Mouse (Mus musculus): Measurements from ENCODE around the gene Tsc22d4. TPM values are rescaled to one million over a fixed set of nuclear protein-coding genes. Genes with fewer than 3 reads are reported as not detected.

Gene Tsc22d4
- polyA plus RNA-seq, 1 experiment, result 483 TPM

DNA sequence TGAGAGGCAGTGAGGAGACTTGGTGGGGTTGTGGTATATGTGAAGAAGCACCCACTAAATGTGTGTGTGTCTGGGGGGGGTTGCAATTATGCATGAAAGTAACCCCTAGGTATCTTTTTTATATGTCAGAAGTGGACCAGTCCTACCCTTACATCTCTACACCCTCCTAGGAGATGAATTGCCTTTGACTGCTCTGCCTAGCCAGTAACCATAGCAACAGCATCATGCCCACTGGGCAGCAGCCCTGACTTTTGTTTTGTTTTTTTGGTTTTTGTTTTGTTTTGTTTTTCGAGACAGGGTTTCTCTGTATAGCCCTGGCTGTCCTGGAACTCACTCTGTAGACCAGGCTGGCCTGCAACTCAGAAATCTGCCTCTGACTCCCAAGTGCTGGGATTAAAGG lies 22.9 kb downstream of the Tsc22d4 start:
- Histone ChIP-seq H3K4me1 (ENCODE audit: control insufficient read depth, insufficient read depth, low read length) (no peaks in the 10 kb centered on the region), H3K4me3 (ENCODE audit: insufficient read depth, low read depth, low read length) (no peak overlapping the region), H3K27ac (ENCODE audit: insufficient read depth, low read depth, low read length) (no peak overlapping the region)
- WGBS, result 26% methylated on average over 1 of the region's 1 CpGs
- TF ChIP-seq POLR2A (IDR thresholded peaks at IDR 0.05; ENCODE audit: insufficient read depth, low read depth, low read length), result no peak
- TF ChIP-seq CTCF (IDR thresholded peaks at IDR 0.05; ENCODE audit: insufficient read depth, low read depth, low read length), result no peak

DNA sequence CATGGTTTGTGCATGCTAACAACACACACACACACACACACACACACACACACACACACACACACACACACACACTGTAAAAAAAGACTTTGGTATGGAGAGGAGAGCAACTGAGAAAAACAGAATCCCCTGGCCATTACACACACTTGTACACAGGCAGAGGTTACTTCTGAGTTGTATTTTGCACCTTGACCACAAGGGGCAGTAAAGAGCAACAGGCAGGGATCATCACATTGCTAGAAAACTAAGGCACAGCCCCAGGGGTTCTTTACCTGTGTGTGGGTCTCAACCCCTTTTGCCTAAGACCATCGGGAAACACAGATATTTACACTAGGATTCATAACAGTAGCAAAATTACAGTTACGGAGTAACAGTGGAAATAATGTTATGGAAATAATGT lies 25.2 kb downstream of the Tsc22d4 start:
- TF ChIP-seq POLR2A (IDR thresholded peaks at IDR 0.05; ENCODE audit: insufficient read depth, low read depth, low read length), result no peak
- no peak for TF ChIP-seq CTCF (IDR thresholded peaks at IDR 0.05; ENCODE audit: insufficient read depth, low read depth, low read length)
- WGBS, result 50% methylated on average over 2 of the region's 2 CpGs
- no peak overlapping the region for H3K27ac ChIP-seq (ENCODE audit: insufficient read depth, low read depth, low read length)
- no peak overlapping the region for H3K4me3 ChIP-seq (ENCODE audit: insufficient read depth, low read depth, low read length)
- H3K4me1 ChIP-seq (ENCODE audit: control insufficient read depth, insufficient read depth, low read length), result no peaks in the 10 kb centered on the region

DNA sequence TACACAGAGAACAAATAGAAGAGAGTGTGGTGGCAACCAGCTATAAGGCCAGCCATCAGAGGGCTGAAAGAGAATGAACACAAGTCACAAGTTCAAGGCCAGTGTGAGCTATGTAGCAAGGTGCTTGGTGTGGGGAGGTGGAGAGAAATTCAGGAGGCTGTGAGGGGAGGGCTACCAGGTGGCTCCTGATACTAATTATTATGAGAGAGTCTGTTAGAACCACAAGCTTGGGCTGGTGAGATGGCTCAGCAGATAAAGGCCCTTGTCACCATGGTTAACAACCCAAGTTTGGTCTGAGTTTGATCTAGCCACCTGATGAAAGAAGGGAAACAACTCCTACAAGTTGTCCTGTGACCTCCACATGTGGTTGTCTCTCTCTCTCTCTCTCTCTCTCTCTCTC lies 27.2 kb downstream of the Tsc22d4 start:
- Histone ChIP-seq H3K4me1 (ENCODE audit: control insufficient read depth, insufficient read depth, low read length) (peaks cover 4% of the 10 kb centered on the region; the same call in 1 of the 2 replicates), H3K4me3 (ENCODE audit: insufficient read depth, low read depth, low read length) (no peak overlapping the region), H3K27ac (ENCODE audit: insufficient read depth, low read depth, low read length) (no peak overlapping the region)
- TF ChIP-seq POLR2A (IDR thresholded peaks at IDR 0.05; ENCODE audit: insufficient read depth, low read depth, low read length) (no peak), CTCF (IDR thresholded peaks at IDR 0.05; ENCODE audit: insufficient read depth, low read depth, low read length) (no peak)

DNA sequence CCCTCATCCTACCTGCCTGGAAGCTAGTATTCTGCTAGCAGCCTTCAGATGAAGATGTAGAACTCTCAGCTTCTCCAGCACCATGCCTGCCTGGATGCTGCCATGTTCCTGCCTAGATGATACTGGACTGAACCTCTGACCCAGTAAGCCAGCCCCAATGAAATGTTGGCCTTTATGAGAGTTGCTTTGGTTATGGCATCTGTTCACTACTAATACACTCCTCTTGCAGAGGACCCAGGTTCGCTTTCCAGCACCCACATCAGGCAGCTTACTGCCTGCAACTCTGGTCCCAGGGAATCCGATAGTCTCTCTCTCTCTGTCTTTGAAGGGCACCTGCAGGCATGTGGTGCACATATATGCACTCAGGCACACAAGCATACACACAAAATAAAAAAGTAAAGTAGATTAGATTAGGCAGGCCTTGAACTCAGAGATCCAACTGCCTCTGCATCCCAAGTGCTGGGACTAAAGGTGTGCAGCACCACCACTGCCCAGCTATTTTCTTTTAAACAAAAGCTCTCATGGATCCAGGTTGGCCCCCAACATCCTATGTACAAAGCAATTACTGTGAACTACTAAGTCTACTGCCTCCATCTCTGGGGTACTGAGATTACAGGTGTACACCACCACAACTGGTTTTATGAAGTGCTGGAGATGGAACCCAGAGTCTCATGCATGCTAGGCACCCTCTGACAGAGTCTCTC lies 30.2 kb downstream of the Tsc22d4 start:
- H3K4me3 ChIP-seq (ENCODE audit: insufficient read depth, low read depth, low read length), result no peak overlapping the region
- TF ChIP-seq POLR2A (IDR thresholded peaks at IDR 0.05; ENCODE audit: insufficient read depth, low read depth, low read length) (no peak), CTCF (IDR thresholded peaks at IDR 0.05; ENCODE audit: insufficient read depth, low read depth, low read length) (no peak)
- no peak overlapping the region for H3K27ac ChIP-seq (ENCODE audit: insufficient read depth, low read depth, low read length)
- 85% methylated on average over 2 of the region's 2 CpGs for WGBS
- peaks cover 10% of the 10 kb centered on the region for H3K4me1 ChIP-seq (ENCODE audit: control insufficient read depth, insufficient read depth, low read length)

DNA sequence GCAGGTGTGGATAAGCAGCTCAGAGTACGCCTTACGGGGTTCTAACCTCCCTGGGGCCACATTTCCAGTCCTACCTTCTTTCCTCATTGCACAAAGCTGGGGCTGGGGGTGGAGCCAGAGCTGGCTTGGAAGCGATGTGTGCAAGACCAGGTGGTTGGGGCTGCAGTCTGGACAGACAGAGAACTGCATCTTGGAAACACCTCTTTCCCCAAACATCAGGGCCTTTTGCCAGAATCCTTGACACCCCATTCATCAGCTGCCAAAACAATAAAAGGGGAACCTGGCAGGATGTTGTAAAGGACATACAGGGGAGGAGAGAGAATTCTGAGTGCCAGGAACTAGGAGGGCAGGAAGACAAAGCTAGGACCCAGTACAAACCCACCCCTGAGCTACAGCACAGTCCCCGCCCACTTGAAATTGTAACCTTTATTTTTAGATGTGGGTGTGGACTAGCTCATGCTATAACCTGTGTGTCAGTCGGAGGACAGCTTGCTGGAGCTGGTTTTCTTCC lies 30.9 kb downstream of the Tsc22d4 start:
- 33% methylated on average over 5 of the region's 5 CpGs for WGBS
- Histone ChIP-seq H3K27ac (ENCODE audit: insufficient read depth, low read depth, low read length) (no peak overlapping the region), H3K4me1 (ENCODE audit: control insufficient read depth, insufficient read depth, low read length) (peaks cover 10% of the 10 kb centered on the region), H3K4me3 (ENCODE audit: insufficient read depth, low read depth, low read length) (no peak overlapping the region)
- TF ChIP-seq CTCF (IDR thresholded peaks at IDR 0.05; ENCODE audit: insufficient read depth, low read depth, low read length) (no peak), POLR2A (IDR thresholded peaks at IDR 0.05; ENCODE audit: insufficient read depth, low read depth, low read length) (no peak)

DNA sequence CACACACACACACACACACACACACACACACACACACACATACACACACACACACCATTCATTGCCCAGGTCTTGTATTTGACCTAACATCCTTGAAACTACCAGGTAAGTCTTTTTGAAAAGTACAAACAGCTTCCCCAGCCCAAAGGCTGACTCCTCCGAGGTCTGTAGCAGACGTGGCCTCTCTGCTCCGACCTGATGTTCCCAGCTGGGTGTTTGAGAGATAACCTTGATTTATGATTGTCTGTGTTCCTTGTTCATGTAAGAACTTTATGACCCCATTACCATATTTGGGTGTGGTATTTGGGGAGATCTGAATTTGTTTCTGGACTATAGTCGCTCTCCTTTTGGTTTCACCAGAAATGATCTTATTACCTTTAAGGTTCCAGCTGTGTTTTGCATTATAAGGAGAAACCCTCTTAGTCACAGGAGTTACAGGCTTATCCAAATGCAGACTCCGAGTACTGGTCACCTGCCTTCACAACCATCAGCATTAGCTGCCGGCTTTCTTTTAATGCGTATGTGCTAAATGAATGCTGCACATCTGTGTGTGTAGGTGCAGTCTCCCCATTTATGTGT lies 31.8 kb downstream of the Tsc22d4 start:
- no peak overlapping the region for H3K27ac ChIP-seq (ENCODE audit: insufficient read depth, low read depth, low read length)
- 84% methylated on average over 7 of the region's 7 CpGs for WGBS

DNA sequence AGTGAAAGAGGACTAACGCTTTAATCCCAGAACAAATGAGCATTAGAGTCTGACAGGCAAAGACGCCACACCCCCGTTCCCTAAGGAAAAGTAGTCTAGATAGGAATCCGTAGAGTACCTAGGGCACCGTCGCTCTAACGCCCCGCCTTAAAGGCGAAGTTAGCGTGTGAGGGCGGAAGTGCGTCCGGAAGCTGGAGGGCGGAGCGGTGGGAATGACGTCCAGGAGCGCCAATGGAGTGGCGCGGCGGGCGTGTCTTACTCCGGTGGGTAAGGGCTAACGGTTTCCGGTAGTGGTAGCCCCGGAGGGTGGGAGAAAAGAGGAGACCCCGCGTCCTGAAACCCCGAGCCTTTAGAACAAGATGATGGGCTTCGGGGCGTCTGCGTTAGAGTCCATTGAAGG lies 33.1 kb downstream of the Tsc22d4 start, which contains the start of gene Ppp1r35:
TSS of gene Ppp1r35 (plus strand) at position 215 of the 400 bp plus-strand sequence.
- peak within 1 kb of the TSS; percentile 69 for H3K4me3 ChIP-seq (ENCODE audit: insufficient read depth, low read depth, low read length)
- under 1% methylated on average over 31 of the region's 31 CpGs for WGBS
- H3K27ac ChIP-seq (ENCODE audit: insufficient read depth, low read depth, low read length), result no peak within 1 kb of the TSS; the same call in 1 of the 2 replicates
- TF ChIP-seq CTCF (IDR thresholded peaks at IDR 0.05; ENCODE audit: insufficient read depth, low read depth, low read length) (no peak), POLR2A (IDR thresholded peaks at IDR 0.05; ENCODE audit: insufficient read depth, low read depth, low read length) (peak; percentile 37; the same call in 1 of the 2 replicates)
- peaks cover 26% of the 10 kb centered on the region for H3K4me1 ChIP-seq (ENCODE audit: control insufficient read depth, insufficient read depth, low read length)

More for the DNA sequence above, 31.8 kb downstream of the Tsc22d4 start:
- TF ChIP-seq POLR2A (IDR thresholded peaks at IDR 0.05; ENCODE audit: insufficient read depth, low read depth, low read length) (no peak), CTCF (IDR thresholded peaks at IDR 0.05; ENCODE audit: insufficient read depth, low read depth, low read length) (no peak)
- Histone ChIP-seq H3K4me1 (ENCODE audit: control insufficient read depth, insufficient read depth, low read length) (peaks cover 17% of the 10 kb centered on the region), H3K4me3 (ENCODE audit: insufficient read depth, low read depth, low read length) (no peak overlapping the region)

DNA sequence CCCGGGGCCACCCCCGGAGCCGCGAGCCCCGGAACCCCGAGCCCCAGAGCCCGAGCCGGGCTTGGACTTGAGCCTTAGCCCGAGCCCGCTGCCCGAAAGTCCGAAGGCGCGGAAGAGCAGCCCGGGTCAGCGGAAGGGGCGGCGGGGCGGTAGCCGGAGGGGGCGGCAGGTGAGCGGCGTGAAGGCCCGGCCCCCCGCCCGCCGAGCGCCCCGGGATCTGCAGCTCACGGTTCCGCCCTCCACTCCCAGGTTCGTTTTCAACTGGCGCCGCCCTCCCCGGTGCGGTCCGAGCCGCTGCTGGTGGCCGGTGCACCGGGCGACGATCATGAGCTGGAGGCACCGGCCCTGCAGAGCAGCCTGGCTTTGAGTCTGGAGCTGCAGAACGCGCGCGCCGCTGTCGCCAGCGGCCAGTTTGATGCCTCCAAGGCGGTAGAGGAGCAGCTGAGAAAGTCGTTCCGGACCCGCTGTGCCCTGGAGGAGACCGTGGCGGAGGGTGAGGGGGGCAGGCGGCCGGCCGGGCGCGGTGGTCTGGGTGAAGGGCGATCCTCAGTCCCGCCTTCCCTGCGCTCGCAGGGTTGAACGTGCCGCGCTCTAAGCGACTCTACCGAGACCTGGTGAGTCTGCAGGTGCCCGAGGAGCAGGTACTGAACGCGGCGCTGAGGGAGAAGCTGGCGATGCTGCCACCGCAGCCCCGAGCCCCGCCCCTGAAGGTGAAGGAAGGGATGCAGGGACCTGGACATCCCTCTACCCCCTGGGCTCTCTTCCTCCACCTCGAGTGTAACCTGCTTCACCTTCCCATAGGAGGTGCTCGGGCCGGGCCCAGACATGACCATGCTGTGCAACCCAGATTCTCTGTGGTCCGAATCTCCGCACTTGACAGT lies 33.8 kb downstream of the Tsc22d4 start:
- H3K4me1 ChIP-seq (ENCODE audit: control insufficient read depth, insufficient read depth, low read length), result peaks cover 31% of the 10 kb centered on the region
- TF ChIP-seq CTCF (IDR thresholded peaks at IDR 0.05; ENCODE audit: insufficient read depth, low read depth, low read length) (no peak), POLR2A (IDR thresholded peaks at IDR 0.05; ENCODE audit: insufficient read depth, low read depth, low read length) (no peak)
- no peak overlapping the region for H3K27ac ChIP-seq (ENCODE audit: insufficient read depth, low read depth, low read length)
- under 1% methylated on average over 83 of the region's 83 CpGs for WGBS
- peak overlapping the region; percentile 69 for H3K4me3 ChIP-seq (ENCODE audit: insufficient read depth, low read depth, low read length)

All from olfactory bulb, adult 2 months (tissue).